Mouse (Mus musculus): Measurements from ENCODE around the gene Zfp94. TPM values are rescaled to one million over a fixed set of nuclear protein-coding genes. Genes with fewer than 3 reads are reported as not detected.

The Zfp94 gene
- 2.6 TPM for total RNA-seq (2023)

DNA sequence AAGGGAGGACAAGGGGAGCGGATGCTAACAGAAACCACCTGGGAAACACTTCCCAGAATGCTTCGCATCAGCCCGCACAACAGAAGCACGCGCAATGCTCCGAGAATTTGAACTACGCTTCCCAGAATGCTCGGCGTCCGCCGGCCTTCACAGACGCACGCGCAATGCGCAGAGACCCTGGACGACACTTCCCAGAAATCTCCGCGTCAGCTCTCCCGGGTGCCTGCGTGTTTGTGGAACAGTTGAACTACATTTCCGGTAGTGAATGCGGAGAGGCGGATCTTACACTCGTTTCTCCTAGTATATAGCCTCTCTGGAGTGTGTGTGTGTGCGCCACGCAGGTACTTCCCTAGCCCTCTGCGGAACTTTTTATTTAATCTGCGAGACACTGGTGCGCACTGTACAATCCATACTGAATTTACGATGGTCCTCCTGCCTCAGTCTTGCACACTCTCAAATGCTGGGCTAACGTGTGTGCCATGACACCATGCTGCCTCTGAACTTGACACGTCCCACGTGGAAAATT is at the start of gene Zfp94:
Gene Zfp94, minus strand, starts transcription at position 100 of the 526 bp plus-strand sequence.

DNA sequence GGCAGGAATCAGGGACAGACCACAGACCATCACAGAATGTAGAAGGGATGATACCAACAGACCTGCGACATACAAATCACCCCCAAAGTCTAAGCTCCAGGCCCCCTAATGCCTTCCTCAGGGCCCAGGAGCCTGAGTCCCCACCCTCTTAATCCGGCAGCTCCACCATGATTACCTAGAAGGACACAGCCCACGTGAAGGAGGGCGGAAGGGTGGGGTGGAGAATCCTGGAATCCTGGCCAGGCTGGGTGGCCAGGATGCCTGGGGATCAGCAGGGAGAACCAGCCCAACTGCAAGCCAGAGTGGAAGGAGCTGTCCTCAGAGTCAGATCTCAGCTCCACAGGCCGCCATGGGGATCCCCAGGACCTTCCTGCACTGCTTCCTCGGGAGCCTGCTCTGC is 32.4 kb upstream of the Zfp94 start, which contains the start of gene Lypd5:
Gene Lypd5, plus strand, starts transcription at position 301 of the 400 bp plus-strand sequence.

DNA sequence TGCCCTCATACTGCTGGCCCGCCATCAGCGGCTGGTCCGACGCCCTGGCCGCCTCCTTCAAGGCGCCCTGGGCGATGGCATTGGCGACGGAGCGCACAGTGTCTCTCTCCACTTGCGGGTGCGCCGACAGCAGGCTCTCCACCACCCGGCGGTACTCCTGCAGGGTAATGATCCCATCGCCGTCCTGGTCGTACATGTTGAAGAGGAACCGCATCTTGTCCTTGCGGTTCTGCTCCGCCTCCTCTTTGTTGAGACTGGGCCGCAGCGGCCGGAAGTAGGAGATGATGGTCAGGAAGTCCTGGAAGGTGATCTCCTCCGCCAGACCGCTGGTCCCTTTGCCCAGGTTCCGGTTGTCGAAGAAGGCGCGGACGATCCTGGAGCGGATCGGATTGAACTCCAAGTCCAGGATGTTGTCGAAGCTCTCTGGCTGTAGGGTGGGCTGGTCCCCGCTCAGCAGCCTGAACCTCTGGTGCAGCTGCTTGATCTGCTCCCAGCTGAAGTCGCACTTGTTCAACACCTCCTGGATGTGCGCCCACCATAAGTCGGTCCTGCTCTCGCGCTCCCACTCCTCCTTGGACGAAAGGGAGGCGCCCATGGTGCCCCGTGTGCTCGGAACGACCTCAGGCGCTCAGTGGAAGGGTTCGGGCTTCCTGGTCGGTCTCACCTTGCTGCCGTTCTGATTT is 17.0 kb upstream of the Zfp94 start, which contains the start of gene Tescl:
Gene Tescl, minus strand, starts transcription at position 633 of the 683 bp plus-strand sequence.

DNA sequence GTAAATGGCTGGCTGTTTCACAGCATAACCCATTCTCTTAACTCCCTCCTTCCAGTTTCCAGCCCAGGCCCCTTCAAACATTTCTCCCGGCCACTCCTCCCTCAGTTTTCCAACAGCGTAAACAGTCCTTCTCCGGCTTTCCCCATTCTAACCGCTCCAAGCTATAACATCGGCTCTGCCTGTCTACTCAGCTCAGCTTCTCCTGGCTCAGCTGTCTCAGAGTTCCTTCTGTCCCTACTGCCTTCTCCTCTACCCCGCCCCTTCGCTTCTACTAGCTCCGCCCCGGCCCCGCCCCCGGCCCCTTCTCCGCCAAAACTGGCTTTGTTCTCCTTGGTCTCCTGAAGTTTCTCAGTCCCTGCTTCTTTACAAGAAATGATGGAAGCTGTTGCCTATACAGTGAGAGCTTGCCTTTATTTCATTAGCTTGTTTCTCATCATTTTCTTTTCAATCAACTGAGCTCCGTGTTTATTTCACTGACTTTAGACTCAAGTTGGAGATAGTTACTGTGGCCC is 15.6 kb downstream of the Zfp94 start, which contains the start of gene Zfp61:
Gene Zfp61, minus strand, starts transcription at position 462 of the 512 bp plus-strand sequence.

DNA sequence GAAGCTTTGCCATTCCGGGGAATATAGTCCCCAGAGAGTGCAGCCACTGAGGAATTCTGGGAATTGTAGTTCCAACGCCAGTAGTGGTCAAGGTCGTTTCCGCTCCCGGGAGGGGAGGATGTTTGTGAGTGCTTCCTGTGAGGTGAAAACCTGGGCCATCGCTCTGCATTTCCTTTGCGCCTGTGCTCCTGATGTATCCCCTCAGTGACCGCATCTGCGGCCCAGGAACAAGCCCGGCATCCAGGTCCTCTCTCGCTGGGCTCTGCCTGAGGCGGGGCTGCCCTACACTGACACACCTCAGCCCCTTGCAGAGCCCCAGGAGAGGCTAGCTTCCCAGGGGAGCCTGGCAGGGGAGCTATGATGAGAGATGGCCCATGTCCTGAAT is 46.2 kb downstream of the Zfp94 start, which contains the start of gene Zfp93:
Gene Zfp93, plus strand, starts transcription at position 133 of the 385 bp plus-strand sequence.

DNA sequence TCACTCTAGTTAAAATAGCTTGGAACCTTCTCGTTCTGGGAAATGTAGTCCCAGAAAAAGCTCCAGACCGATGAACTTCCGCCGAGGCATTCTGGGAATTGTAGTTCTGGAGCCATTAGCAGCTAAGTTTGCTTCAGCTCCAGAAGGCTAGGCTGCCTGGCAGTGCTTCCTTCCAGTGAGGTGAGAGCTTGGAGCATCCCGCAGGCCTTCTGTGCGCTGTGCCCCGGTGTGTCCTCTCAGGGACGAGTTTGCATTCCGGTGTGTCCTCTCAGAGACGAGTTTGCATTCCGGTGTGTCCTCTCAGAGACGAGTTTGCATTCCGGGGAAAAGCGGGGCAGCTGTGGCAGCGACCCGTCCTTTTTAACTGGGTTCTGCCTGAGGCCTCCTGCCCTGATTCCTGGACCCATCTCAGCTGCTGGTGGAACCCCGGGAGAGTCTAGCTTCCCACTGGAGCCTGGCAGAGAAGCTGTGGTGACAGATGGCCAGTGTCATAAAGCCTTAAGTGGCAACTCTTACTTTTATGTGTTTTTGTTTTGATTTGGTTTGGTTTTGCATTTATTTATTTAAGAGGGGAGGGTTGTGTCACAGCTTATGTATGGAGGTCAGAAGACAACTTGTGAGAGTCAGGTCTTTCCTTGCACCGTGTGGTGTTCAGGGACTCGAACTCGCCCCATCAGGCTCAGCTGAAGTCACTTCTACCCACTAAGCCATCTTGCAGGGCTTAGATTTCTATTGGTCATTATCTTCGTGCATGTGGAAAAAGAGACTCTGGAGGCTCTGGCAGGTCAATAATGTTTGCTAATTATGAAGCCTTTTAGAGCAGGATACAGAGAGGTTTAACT is 61.6 kb downstream of the Zfp94 start, which contains the start of gene Zfp108:
Gene Zfp108, plus strand, starts transcription at position 162 of the 842 bp plus-strand sequence.

Other genes starting within 250 kb of the Zfp94 start
- gene Zfp180, start 234.7 kb downstream of the Zfp94 start, total RNA-seq (2023): 36.7 TPM
- gene Zfp112, start 204.4 kb downstream of the Zfp94 start, total RNA-seq (2023): 5.8 TPM
- 6.2 TPM for gene Zfp235, start 182.5 kb downstream of the Zfp94 start, total RNA-seq (2023)
- gene Zfp114, start 141.6 kb downstream of the Zfp94 start, total RNA-seq (2023): not detected
- 0.12 TPM for gene Zfp111, start 105.2 kb downstream of the Zfp94 start, total RNA-seq (2023)
- gene Zfp109, start 79.1 kb downstream of the Zfp94 start, total RNA-seq (2023): 2.1 TPM
- not detected for gene Zfp108, start 61.9 kb downstream of the Zfp94 start, total RNA-seq (2023)
- 2.5 TPM for gene Zfp93, start 46.2 kb downstream of the Zfp94 start, total RNA-seq (2023)
- gene Zfp61, start 15.4 kb downstream of the Zfp94 start, total RNA-seq (2023): 7.8 TPM
- gene Tescl, start 17.3 kb upstream of the Zfp94 start, total RNA-seq (2023): not detected
- not detected for gene Lypd5, start 32.5 kb upstream of the Zfp94 start, total RNA-seq (2023)
- gene Kcnn4, start 53.6 kb upstream of the Zfp94 start, total RNA-seq (2023): 175 TPM
- 142 TPM for gene Smg9, start 83.0 kb upstream of the Zfp94 start, total RNA-seq (2023)
- 3.0 TPM for gene Irgc1, start 135.6 kb upstream of the Zfp94 start, total RNA-seq (2023)
- gene Plaur, start 145.8 kb upstream of the Zfp94 start, total RNA-seq (2023): 214 TPM
- 0.76 TPM for gene Cadm4, start 165.4 kb upstream of the Zfp94 start, total RNA-seq (2023)
- 1.7 TPM for gene Zfp428, start 190.3 kb upstream of the Zfp94 start, total RNA-seq (2023)
- not detected for gene AC161166.1, start 195.8 kb upstream of the Zfp94 start, total RNA-seq (2023)
- gene Irgq, start 214.0 kb upstream of the Zfp94 start, total RNA-seq (2023): 12.6 TPM
- not detected for gene Pinlyp, start 229.5 kb upstream of the Zfp94 start, total RNA-seq (2023)
- 45.6 TPM for gene Xrcc1, start 229.6 kb upstream of the Zfp94 start, total RNA-seq (2023)

Measured in CD4-positive naive resting alpha-beta T cell, adult 76 days (primary cell).